Mouse (Mus musculus) CD4-positive helper T cell, adult 2 months (primary cell): Measurements from ENCODE around the gene Wipf3.

Experiments used
- DNase-seq: peaks from one replicate; pipeline ENCODE4 v3.0.0-alpha.2; 2012; ENCODE audit warnings: low read depth, missing footprints, low spot score

The Wipf3 gene

DNA sequence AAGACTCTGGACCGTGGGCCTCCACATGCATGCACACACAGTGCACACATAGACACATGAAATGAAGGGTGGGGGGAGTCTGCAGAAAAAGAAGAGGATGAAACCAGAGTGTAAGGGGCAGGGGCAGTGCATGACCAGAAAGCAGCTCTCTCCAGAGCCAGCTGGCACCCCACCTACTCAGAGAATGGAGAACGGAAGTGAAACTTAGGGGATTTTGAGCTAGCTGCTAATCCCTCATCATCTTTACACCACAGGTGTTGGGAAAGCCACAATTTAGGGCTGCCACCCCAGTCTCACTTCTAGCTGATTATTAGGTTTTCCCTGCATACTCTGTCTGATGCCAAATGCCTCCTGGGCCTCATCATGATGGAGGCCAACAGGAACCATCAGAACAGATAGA, 100.8 kb downstream of the Wipf3 start:
- no peak for DNase-seq

DNA sequence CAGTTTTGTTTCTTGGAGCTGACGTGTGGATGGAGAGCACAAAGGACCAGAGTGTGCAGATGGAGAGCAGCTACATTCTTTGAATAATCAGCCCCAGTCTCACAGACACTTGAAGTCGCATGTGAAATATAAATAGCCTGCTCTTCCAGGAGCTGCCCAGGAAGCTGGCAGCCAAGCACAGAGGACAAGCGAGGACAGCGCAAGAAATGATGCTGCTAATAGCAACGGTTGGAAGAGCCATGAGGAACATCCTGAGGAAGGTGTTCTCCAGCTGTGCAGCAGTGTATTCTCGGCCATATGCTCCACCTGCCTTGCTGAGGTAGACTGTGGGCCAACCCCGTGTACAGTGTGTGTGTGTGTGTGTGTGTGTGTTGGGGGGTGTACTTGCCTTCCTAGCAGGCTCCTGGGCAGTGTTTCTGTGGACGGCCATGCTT, 101.7 kb downstream of the Wipf3 start:
- DNase-seq = no peak

DNA sequence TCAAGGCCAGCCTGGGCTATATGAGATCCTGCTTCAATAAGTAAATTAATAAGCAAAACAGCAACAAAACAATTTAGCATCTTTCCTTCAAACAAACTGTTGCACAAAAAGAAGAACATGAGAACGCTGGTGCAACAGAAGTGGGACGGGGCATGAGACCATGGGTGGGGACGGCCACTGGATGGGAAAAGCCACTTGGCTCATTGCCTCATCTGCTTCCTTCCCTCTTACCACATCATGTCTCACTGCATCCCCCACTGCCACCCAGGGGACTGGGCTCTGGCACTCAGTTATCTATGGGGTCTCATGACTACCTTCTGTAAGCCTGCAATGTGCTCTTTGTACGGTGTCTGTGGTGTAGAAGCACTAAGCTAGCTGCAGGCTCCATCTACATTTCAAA, 106.1 kb downstream of the Wipf3 start:
- DNase-seq = no peak

DNA sequence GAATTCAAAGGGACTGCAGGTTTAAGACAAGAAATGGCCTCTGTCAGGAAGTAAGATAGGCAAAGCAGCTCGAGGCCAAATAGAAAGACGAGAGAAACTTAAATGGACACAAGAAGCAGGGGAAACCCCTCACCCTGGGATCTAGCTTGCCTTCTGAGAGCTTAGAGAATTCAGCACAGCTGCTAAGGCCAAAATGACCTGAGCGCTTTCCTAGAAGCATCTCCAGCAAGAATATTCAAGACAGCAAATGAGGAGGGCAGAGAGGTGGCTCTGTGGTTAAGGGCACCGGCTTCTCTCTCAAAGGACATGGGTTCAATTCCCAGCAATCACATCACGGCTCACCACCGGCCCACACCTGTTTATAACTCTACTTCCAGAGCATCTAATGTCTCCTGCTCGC, 107.7 kb downstream of the Wipf3 start:
- no peak for DNase-seq

DNA sequence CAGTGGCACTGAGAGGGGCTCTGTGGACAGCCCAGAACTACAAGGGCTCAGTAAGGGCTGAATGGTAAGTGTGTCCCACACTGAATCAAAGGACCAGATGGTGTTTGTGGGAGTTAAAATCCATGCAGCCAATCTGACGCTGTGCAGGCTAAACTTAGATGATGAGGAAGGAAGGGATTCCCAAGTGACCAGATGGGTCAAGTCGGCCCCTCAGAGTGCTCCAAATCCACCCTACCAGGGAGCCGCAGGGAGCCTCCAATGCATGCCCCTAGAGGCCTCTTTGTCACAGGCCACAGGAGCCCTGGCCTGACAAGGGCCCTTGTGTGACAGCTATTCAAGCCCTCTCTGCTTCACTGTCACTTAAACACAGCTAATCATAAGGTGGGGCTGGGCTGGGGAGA, 109.4 kb downstream of the Wipf3 start:
- DNase-seq = no peak

DNA sequence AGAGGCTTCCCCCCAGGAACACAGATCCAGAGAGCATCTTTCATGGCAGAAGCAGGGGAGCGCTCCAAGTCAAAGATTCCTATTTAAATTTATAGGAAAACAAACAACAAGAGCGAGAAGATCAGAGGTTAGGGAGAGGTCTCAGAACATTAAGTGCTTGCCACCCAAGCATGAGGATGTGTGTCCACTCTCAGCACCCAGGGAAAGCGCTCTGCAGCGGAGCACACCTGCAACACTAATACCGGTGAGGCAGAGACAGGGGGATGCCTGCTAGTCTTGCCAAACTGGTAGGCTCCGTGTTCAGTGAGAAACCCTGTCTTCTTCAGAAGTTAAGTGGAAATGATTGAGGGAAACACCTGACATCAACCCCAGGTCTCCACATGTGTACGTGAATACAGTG, 110.0 kb downstream of the Wipf3 start:
- DNase-seq = no peak

DNA sequence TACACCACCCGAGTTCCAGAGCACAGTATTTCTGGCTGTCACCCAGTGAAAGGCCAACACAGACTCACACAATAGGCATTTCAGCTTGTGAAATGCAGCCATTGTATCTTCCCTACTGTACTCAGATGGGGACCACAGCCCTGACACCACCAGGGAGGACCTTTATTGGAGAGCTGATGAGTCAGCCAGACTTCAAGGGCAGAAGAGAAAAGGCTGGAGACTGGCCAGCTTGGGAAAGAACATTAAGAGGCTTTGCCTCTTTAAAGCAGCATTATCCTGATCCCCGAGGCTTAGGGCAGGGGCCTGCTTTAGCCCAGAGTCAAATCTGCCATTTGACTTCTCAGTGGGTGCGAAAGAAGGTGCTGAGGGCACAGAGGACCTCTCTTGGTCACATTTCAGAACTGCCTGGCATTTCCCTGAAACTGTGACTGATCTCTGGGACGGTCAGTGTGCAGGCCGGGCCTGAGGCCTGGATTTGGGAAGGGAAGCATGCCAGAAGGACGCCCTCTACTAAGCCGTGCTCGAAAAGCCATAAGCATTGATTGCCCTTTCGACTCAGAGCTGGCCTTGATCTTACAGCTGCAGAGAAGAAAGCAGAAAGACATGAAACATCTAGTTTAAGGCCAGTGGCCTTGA, 111.0 kb downstream of the Wipf3 start:
- DNase-seq = no peak

DNA sequence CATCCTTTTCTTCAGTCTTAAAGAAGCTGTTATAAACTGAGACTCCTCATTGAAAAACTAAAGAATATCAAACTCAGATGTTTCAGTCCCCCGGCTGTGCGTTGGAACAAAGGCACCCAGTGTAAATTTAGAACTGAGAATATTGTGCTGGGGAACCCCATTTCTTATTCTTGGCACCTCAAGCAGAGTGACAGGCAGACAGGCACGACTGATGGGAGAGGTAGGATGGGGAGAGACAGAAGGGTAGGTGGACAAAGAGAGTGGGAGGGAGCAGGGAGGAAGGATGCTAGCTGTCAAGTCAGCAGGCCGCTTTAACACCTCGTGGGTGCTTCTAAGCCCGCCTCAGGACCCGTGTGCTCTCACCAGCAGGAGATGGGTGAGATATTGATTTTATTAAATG, 113.4 kb downstream of the Wipf3 start:
- DNase-seq = no peak

DNA sequence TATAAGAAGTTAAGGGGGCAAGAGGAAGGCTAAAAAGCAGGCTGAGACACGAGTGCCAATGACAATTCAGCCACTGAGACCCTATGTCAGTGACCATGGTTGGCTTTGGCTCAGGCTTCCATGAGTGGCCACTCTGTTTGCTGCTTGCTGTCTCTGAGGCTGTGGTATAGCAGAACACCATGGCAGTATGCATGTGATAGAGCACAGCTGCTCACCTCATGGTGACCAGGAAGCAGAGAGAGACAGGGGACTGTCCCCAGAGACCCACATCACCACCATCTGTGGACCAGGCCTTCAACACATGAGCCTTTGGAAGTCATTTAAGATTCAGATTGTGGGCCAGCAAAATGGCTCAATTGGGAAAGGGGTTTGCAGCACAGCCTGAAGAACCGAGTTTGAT, 114.2 kb downstream of the Wipf3 start:
- DNase-seq = no peak

DNA sequence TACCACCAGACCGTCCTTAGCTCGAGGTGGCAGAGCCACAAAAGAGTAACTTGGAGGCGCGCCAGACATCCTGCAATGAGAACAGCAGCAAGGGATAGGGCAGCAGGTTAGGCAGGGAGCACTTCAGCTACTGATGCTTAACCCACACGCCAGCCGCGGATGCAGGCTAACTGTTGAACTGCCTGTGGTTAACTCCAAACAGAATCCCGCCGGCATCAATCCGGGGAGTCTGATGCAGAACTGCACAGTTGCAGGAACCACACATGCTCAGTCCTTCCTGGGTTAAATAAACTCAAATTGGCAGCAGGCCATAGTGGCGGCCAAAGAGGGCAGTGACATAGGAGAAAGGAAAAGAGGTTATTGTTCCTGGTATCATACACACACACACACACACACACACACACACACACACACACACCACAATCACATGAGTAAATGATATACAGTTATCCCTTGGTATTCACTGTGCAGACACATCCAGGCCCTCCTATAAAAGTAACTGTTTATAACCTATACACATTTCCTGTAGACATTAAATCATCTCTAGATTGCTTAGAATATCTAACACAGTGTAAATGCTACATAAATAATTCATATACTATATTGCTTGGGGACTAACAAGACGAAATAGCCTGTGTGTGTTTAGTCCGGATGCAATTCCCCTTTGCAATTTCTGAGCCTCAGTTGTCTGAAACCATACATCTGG, 119.1 kb downstream of the Wipf3 start:
- no peak for DNase-seq

DNA sequence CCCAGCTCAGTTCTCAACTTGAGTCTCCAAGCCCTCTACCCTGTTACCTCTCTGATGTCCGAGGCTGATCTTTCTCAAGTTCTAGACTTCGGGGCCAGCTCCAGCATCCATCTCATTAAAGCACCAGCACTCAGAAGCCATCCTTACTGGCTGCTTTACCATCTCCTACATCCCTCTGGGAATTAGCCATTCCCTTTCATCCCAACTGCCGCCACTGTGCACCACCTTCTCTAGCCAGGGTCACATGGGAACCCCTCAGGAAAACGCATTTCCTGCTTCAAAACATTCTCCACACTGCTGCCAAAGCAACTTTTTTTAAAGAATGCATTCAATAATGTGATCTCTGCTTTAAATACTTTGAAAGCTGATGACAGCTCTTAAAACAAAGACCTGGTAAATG, 119.9 kb downstream of the Wipf3 start:
- no peak for DNase-seq

DNA sequence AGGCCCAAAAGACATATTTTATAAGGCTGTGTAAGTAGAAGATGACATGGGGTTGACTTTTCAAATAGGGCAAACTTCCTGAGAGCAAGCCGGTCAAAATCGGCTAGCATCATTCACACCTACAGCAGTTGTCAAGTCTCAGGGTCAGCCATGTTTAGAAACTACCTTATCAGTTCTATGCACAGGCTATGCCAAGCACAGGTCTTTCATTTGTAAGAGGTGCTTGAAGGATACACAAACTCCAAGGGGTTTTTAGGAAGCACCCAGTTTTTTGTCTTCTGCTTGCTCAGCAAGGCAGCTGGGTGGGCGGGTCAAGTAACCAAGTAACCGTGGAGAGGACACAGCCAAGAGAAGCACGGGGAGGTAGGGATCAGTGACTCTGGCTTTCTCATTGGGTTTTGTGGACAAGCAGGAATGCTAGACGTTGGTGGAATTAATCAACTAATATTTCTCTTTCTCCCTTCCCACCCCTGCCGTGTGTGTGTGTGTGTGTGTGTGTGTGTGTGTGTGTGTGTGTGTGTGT, 121.5 kb downstream of the Wipf3 start:
- DNase-seq = no peak

DNA sequence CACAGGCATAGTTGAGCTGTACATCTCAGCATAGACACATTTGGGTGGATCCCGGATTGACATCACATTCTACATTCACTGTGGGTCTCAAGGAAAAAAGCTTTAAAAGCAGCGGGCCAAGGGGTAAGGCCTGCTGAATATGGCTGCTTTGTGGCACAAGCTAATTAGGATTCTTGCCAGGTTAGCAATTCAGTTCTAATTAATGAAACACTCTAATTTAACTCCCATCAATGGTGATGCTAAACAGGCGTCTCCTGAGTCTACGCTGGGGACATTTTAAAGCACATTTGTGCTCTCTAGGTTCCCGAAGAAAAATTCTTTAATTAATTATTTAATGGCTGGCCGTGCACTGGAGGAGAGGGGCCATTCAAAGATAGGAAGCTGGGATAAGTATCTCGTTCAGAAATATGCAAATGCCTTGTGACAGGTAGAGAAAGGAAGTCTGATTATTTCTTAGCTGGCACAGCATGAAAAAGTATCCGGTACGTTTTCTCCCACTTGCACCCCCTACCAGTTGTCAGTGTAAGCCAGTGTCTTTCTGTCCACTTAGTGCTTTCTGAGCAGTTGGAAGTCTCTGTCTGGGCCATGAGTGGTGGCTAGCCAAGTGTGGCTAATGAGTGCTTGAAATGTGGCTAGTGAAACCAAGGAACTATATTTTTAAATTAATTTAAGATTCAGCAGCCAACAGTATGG, 123.5 kb downstream of the Wipf3 start:
- no peak for DNase-seq
